Mouse (Mus musculus) kidney, embryonic 14.5 days (tissue): ENCODE measurements around the gene Prkcz. TPM values are rescaled to one million over a fixed set of nuclear protein-coding genes. Genes with fewer than 3 reads are reported as not detected.

Source experiments
- ATAC-seq: fragments of 200-750 bp; cut with Nextera tagmentation; 2 replicates; pipeline ENCODE4 v1.8.0; 2017; ENCODE audit warnings: moderate number of reproducible peaks, mild to moderate bottlenecking, moderate TSS enrichment, moderate library complexity; ENCODE audit not compliant: low FRiP score, low TSS enrichment
- H3K27ac ChIP-seq: fragments of 300-500 bp; sonication (generic); 2 replicates; pipeline ENCODE4 v1.5.1; 2014; ENCODE audit warnings: low read depth, mild to moderate bottlenecking, low read length, moderate library complexity, mixed read lengths
- H3K27me3 ChIP-seq: fragments of 300-500 bp; sonication (generic); 2 replicates; pipeline ENCODE4 v1.6.1; 2014; ENCODE audit warnings: mild to moderate bottlenecking, low read length; ENCODE audit not compliant: control insufficient read depth, insufficient read depth
- H3K36me3 ChIP-seq: fragments of 300-500 bp; sonication (generic); 2 replicates; pipeline ENCODE4 v1.6.1; 2014; ENCODE audit warnings: low read length, mixed read lengths; ENCODE audit not compliant: control insufficient read depth, insufficient read depth
- H3K4me1 ChIP-seq: fragments of 300-500 bp; sonication (generic); 2 replicates; pipeline ENCODE4 v1.6.1; 2014; ENCODE audit warnings: low read length, mixed read lengths; ENCODE audit not compliant: control insufficient read depth, insufficient read depth
- H3K4me2 ChIP-seq: fragments of 300-500 bp; sonication (generic); replicated peaks from 2 replicates; pipeline ENCODE4 v1.6.1; 2014; ENCODE audit warnings: low read depth, mild to moderate bottlenecking, low read length
- H3K4me3 ChIP-seq: fragments of 300-500 bp; sonication (generic); 2 replicates; pipeline ENCODE4 v1.5.1; 2014; ENCODE audit warnings: mild to moderate bottlenecking, low read length
- H3K9ac ChIP-seq: fragments of 300-500 bp; sonication (generic); 2 replicates; pipeline ENCODE4 v1.6.1; 2014; ENCODE audit warnings: low read depth, mild to moderate bottlenecking, low read length, moderate library complexity
- H3K9me3 ChIP-seq: fragments of 300-500 bp; sonication (generic); 2 replicates; pipeline ENCODE4 v1.6.1; 2016; ENCODE audit warnings: low read length; ENCODE audit not compliant: control insufficient read depth
- WGBS: fragments of 180-500 bp; shearing (Covaris S2); extraction: QIAGEN DNeasy Blood & Tissue Kit; methylation state at CpG from one replicate; pipeline ENCODE4 v1.1.7; 2014; 5-methylcytosine and 5-hydroxymethylcytosine counted together
- polyA plus RNA-seq: library from polyadenylated mRNA; unstranded; fragments of >200 nt; fragmentation: Nextera tagmentation; extraction: Ambion mirVana; gene quantifications from 2 replicates; pipeline ENCODE4 v1.2.1, GENCODE M21; 2014

Prkcz gene
- polyA plus RNA-seq, 1 experiment from 2014 or later = 10.2 TPM

GRCm38 (mm10) chr4:155325773-155326172 is 35.4 kb downstream of the Prkcz start:
- no peak overlapping the region for H3K4me2 ChIP-seq
- no peaks in the 10 kb centered on the region for H3K4me1 ChIP-seq
- no peaks in the 10 kb centered on the region for H3K9me3 ChIP-seq
- WGBS = 68% methylated on average over 5 of the region's 5 CpGs
- no peak overlapping the region for H3K9ac ChIP-seq
- H3K27me3 ChIP-seq = no peaks in the 10 kb centered on the region
- no peak for ATAC-seq
- no peak overlapping the region for H3K27ac ChIP-seq
- H3K4me3 ChIP-seq = no peak overlapping the region
- H3K36me3 ChIP-seq = no peaks in the 10 kb centered on the region

DNA sequence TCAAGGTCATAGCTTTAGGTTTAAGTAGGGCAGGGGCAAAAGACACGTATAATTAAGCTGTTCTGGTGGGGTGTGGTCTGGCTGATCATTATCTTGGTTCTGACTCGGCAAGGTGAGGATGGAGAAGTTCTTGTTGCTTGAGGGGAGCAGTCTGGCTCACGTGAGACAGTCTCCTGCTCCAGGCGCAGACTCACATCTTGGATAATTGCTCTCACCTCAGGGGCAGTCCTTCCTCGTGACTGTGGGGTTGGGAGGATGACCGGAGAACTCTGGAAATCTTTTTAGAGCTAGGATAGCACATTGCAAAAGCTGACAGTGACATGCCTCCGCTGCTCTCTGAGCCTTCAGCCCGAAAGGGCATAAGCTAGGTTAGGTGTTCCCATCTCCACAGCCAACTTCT is 36.6 kb downstream of the Prkcz start:
- no peaks in the 10 kb centered on the region for H3K9me3 ChIP-seq
- H3K4me1 ChIP-seq = no peaks in the 10 kb centered on the region
- no peaks in the 10 kb centered on the region for H3K27me3 ChIP-seq
- ATAC-seq = no peak
- H3K36me3 ChIP-seq = no peaks in the 10 kb centered on the region
- WGBS = 58% methylated on average over 8 of the region's 8 CpGs
- no peak overlapping the region for H3K27ac ChIP-seq
- no peak overlapping the region for H3K4me2 ChIP-seq
- H3K4me3 ChIP-seq = no peak overlapping the region
- H3K9ac ChIP-seq = no peak overlapping the region

- Histone ChIP-seq H3K36me3 (no peaks in the 10 kb centered on the region), H3K9me3 (no peaks in the 10 kb centered on the region), H3K27me3 (no peaks in the 10 kb centered on the region), H3K4me1 (no peaks in the 10 kb centered on the region), H3K27ac (no peak overlapping the region), H3K4me3 (no peak overlapping the region), H3K9ac (no peak overlapping the region), H3K4me2 (no peak overlapping the region)
- WGBS = 67% methylated on average over 3 of the region's 3 CpGs
- ATAC-seq = no peak
Observed at GRCm38 (mm10) chr4:155323081-155323795, 37.9 kb downstream of the Prkcz start.

DNA sequence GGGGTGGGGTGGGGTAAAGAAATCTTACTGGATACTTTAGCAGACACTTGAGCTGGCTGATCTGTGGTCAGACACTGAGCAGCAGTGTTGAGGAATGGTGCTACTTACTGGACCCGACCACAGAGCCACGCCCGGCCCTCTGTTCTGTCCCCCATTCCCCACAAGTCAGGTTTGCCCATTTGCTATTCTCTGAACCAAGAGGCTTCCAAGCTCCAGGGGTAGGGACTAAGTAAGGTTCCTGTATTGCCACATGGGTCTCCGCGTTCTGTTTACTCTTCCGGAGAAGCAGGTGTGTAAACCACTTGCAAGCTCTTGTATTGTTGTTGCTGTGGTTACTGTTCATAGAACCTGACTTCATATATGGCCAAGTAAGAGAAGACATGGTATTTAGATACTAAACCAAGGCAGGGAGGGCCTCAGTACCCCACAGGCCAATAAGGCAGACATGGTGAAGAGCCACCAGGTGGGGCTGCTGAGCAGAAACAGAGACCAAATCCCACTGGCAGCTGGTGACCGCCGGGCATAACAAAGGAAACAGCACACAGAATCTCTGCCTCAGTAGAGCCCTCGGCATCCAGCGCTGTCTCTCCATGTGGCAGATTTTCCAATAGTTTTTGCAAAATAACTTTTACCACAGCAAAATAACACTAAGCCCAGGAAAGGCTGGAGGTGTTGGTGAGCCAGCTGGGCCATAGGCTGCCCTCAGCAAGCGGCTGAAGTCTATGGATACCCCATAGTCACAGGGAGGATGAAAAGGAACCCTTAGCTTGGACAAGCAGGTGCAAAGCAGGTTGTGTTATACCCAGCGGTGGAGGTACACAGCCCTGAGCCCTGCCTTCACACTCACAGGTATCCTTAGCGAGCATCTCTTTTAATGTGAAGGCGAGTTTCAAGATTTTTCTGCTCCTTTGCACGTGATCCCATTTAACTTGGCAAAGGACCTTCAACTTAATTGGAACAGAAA is 40.6 kb downstream of the Prkcz start:
- peak overlapping the region; percentile 23; the same call in 1 of the 2 replicates for H3K9ac ChIP-seq
- H3K4me3 ChIP-seq = no peak overlapping the region
- H3K4me1 ChIP-seq = no peaks in the 10 kb centered on the region
- H3K4me2 ChIP-seq = no peak overlapping the region
- no peaks in the 10 kb centered on the region for H3K9me3 ChIP-seq
- no peaks in the 10 kb centered on the region for H3K36me3 ChIP-seq
- no peak overlapping the region for H3K27ac ChIP-seq
- 59% methylated on average over 15 of the region's 15 CpGs for WGBS
- ATAC-seq = no peak
- no peaks in the 10 kb centered on the region for H3K27me3 ChIP-seq

- Histone ChIP-seq H3K27ac (no peak overlapping the region), H3K4me3 (no peak overlapping the region), H3K27me3 (no peaks in the 10 kb centered on the region), H3K9ac (no peak overlapping the region), H3K4me2 (no peak overlapping the region), H3K36me3 (no peaks in the 10 kb centered on the region), H3K9me3 (no peaks in the 10 kb centered on the region), H3K4me1 (no peaks in the 10 kb centered on the region)
- WGBS = 18% methylated on average over 2 of the region's 2 CpGs
- no peak for ATAC-seq
Observed at GRCm38 (mm10) chr4:155318266-155318665, 42.9 kb downstream of the Prkcz start.

GRCm38 (mm10) chr4:155315031-155315430 is 46.1 kb downstream of the Prkcz start:
- H3K36me3 ChIP-seq = no peaks in the 10 kb centered on the region
- 84% methylated on average over 3 of the region's 3 CpGs for WGBS

GRCm38 (mm10) chr4:155308679-155309078 is 52.5 kb downstream of the Prkcz start:
- Histone ChIP-seq H3K27ac (no peak overlapping the region), H3K9me3 (no peaks in the 10 kb centered on the region), H3K36me3 (no peaks in the 10 kb centered on the region), H3K4me2 (no peak overlapping the region), H3K4me3 (no peak overlapping the region), H3K4me1 (peaks cover 13% of the 10 kb centered on the region; the same call in 1 of the 2 replicates), H3K27me3 (no peaks in the 10 kb centered on the region), H3K9ac (no peak overlapping the region)
- WGBS = 91% methylated on average over 12 of the region's 12 CpGs
- ATAC-seq = no peak

More at GRCm38 (mm10) chr4:155315031-155315430, 46.1 kb downstream of the Prkcz start:
- no peak overlapping the region for H3K27ac ChIP-seq
- no peak overlapping the region for H3K4me3 ChIP-seq
- no peak overlapping the region for H3K9ac ChIP-seq
- no peak overlapping the region for H3K4me2 ChIP-seq
- no peaks in the 10 kb centered on the region for H3K4me1 ChIP-seq
- H3K9me3 ChIP-seq = no peaks in the 10 kb centered on the region
- H3K27me3 ChIP-seq = no peaks in the 10 kb centered on the region
- ATAC-seq = no peak

GRCm38 (mm10) chr4:155308068-155308467 is 53.1 kb downstream of the Prkcz start:
- Histone ChIP-seq H3K27ac (0 out of 2 replicates have a peak overlapping the region, but pooled peaks have one; percentile 24), H3K27me3 (no peaks in the 10 kb centered on the region), H3K4me1 (peaks cover 13% of the 10 kb centered on the region; the same call in 1 of the 2 replicates), H3K4me3 (0 out of 2 replicates have a peak overlapping the region, but pooled peaks have one; percentile 2), H3K4me2 (peak overlapping the region; percentile 13; the same call in 1 of the 2 replicates), H3K9me3 (no peaks in the 10 kb centered on the region), H3K36me3 (no peaks in the 10 kb centered on the region), H3K9ac (peak overlapping the region; percentile 28; the same call in 1 of the 2 replicates)
- 1% methylated on average over 11 of the region's 11 CpGs for WGBS
- ATAC-seq = peak; percentile 89
